Mouse (Mus musculus): ENCODE measurements around the gene Rhbdl2. TPM values are rescaled to one million over a fixed set of nuclear protein-coding genes. Genes with fewer than 3 reads are reported as not detected.

The Rhbdl2 gene
- polyA plus RNA-seq, 1 experiment, result not detected

DNA sequence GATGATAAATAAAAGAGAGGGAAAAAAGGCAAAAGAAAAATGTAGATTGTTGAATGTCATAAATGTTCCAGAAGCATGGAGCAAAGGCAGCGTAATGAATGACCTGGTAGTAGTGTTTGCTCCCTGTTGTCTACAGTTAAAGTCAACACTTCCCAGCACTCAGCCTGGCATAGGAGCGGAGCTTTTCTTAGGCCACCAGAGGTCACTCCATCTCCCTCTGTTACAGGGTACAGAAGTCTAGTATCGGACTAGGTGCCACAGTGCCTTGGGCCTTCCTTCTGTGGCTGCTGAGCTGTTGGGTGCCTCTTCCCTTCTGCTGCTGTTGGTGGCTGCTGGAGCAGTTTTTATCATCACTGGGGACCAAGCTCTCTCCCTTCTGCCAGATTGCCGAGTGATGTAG is 29.4 kb upstream of the Rhbdl2 start:
- no peaks in the 10 kb centered on the region for H3K4me1 ChIP-seq (ENCODE audit: control insufficient read depth)
- H3K27me3 ChIP-seq (ENCODE audit: control insufficient read depth), result no peaks in the 10 kb centered on the region
- no peaks in the 10 kb centered on the region for H3K9me3 ChIP-seq (ENCODE audit: control insufficient read depth, low read length)
- no peak overlapping the region for H3K4me3 ChIP-seq (replicated peaks)
- no peak for TF ChIP-seq GATA1 (IDR thresholded peaks at IDR 0.05; ENCODE audit: low read length)
- TF ChIP-seq TAL1 (IDR thresholded peaks at IDR 0.05; ENCODE audit: low read length), result no peak
- H3K36me3 ChIP-seq (ENCODE audit: control insufficient read depth), result no peaks in the 10 kb centered on the region

DNA sequence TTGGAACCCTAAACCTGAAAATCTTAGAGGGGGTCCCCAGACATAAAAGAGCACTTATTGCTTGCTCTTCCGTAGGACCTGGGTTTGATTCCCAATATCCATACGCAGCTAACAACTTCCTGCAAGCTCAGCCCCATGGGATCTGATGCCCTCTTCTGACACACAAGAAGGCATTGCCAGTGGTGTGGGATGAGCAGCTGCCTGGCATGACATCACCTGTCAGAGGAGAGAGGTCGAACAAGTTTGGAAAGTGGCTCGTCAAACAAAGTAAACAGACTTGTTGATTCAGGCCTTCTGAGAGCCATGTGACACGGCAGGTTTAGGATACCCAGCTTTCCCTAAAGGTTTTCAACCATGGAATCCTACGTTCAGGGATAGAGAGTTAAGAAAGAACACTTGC is 22.6 kb upstream of the Rhbdl2 start:
- Histone ChIP-seq H3K4me1 (ENCODE audit: control insufficient read depth) (no peaks in the 10 kb centered on the region), H3K4me3 (replicated peaks) (no peak overlapping the region), H3K27me3 (ENCODE audit: control insufficient read depth) (no peaks in the 10 kb centered on the region), H3K9me3 (ENCODE audit: control insufficient read depth, low read length) (no peaks in the 10 kb centered on the region), H3K36me3 (ENCODE audit: control insufficient read depth) (no peaks in the 10 kb centered on the region)
- TF ChIP-seq GATA1 (IDR thresholded peaks at IDR 0.05; ENCODE audit: low read length) (no peak), TAL1 (IDR thresholded peaks at IDR 0.05; ENCODE audit: low read length) (no peak)

DNA sequence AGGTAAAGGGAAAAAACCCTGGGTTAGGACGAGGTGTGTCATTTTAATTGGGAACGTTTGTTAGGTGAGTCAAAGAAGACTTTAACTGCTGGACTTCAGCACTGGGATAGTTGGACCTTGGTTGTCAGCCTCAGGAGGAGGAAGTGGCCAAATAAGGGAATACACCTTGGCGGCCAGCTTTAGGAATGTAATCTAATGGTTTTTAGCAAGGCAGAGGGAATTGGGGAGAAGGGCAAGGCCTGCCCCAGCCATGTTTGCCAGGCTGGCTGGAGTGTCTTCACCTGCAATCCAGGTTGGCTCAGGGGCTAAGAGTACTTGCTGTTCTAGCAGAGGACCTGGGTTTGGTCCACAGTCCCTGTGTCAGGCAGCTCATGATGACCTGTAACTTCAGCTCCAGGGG is 19.9 kb upstream of the Rhbdl2 start:
- no peak overlapping the region for H3K4me3 ChIP-seq (replicated peaks)
- H3K4me1 ChIP-seq (ENCODE audit: control insufficient read depth), result no peaks in the 10 kb centered on the region
- no peaks in the 10 kb centered on the region for H3K27me3 ChIP-seq (ENCODE audit: control insufficient read depth)
- H3K9me3 ChIP-seq (ENCODE audit: control insufficient read depth, low read length), result no peaks in the 10 kb centered on the region
- no peak for TF ChIP-seq GATA1 (IDR thresholded peaks at IDR 0.05; ENCODE audit: low read length)
- TF ChIP-seq TAL1 (IDR thresholded peaks at IDR 0.05; ENCODE audit: low read length), result no peak
- H3K36me3 ChIP-seq (ENCODE audit: control insufficient read depth), result no peaks in the 10 kb centered on the region

DNA sequence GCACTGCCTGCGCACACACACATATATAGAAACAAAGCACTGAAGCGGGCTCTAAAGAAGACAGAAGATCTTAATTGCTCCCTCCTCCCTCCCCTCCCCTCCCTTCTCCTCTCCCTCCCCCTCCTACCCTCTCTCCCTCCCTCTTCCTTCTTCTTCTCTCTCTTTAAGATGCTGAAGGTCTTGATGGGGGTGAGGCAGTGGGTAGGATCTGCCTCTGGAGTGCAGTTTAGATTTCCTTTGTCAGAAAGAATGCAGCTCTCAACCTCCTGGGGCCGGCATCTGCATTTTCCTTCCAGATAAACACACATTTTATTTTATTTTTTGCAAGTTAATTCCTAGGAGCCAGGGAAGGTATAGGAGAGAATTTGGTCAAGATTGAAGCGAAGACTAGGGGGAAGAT is 19.4 kb upstream of the Rhbdl2 start:
- TF ChIP-seq TAL1 (IDR thresholded peaks at IDR 0.05; ENCODE audit: low read length) (no peak), GATA1 (IDR thresholded peaks at IDR 0.05; ENCODE audit: low read length) (no peak)
- no peak overlapping the region for H3K4me3 ChIP-seq (replicated peaks)
- no peaks in the 10 kb centered on the region for H3K9me3 ChIP-seq (ENCODE audit: control insufficient read depth, low read length)
- H3K36me3 ChIP-seq (ENCODE audit: control insufficient read depth), result no peaks in the 10 kb centered on the region
- H3K27me3 ChIP-seq (ENCODE audit: control insufficient read depth), result no peaks in the 10 kb centered on the region
- no peaks in the 10 kb centered on the region for H3K4me1 ChIP-seq (ENCODE audit: control insufficient read depth)

DNA sequence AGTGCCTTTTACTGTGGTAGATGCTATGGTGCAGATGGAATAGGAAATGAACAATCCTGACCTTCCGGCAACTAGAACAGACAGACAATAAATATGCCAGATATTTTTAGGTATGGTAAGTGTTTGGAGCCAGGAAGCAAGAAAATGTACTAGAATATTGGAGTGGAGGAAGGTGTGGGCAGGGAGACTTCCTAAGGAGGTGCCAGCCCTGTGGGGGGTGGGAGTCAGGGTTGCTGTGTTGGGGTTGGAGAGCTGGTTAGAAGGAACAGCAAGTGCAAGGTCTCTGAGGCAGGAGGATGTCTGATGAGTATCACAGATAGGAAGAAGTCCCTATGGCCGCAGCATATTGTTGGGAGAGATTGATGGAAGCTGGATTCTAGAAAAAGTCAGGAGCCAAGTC is 5.0 kb downstream of the Rhbdl2 start:
- H3K4me3 ChIP-seq (replicated peaks), result no peak overlapping the region
- no peaks in the 10 kb centered on the region for H3K36me3 ChIP-seq (ENCODE audit: control insufficient read depth)
- H3K9me3 ChIP-seq (ENCODE audit: control insufficient read depth, low read length), result no peaks in the 10 kb centered on the region
- no peak for TF ChIP-seq TAL1 (IDR thresholded peaks at IDR 0.05; ENCODE audit: low read length)
- TF ChIP-seq GATA1 (IDR thresholded peaks at IDR 0.05; ENCODE audit: low read length), result no peak
- no peaks in the 10 kb centered on the region for H3K27me3 ChIP-seq (ENCODE audit: control insufficient read depth)
- H3K4me1 ChIP-seq (ENCODE audit: control insufficient read depth), result no peaks in the 10 kb centered on the region

DNA sequence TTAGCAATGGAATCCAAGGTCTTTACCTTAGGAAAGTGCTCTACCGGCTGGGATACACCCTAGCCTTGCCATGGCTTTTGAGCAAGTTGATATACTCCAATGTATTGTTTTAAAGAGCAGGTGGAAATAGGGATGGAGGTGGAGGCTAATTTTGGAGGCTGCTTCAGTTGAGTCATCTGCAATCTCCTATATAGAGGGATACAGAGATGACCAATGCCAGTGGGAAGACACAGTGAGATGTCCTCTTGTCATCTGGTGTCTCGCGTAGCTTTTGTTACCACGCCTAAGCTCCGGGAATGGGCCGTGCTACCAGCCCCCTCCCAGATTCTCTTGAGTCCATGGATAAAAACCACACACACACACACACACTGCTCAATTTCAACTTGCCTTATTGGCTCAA is 5.5 kb downstream of the Rhbdl2 start:
- TF ChIP-seq GATA1 (IDR thresholded peaks at IDR 0.05; ENCODE audit: low read length), result no peak
- no peak for TF ChIP-seq TAL1 (IDR thresholded peaks at IDR 0.05; ENCODE audit: low read length)
- H3K4me1 ChIP-seq (ENCODE audit: control insufficient read depth), result no peaks in the 10 kb centered on the region
- no peak overlapping the region for H3K4me3 ChIP-seq (replicated peaks)
- no peaks in the 10 kb centered on the region for H3K36me3 ChIP-seq (ENCODE audit: control insufficient read depth)
- H3K27me3 ChIP-seq (ENCODE audit: control insufficient read depth), result no peaks in the 10 kb centered on the region
- H3K9me3 ChIP-seq (ENCODE audit: control insufficient read depth, low read length), result no peaks in the 10 kb centered on the region

DNA sequence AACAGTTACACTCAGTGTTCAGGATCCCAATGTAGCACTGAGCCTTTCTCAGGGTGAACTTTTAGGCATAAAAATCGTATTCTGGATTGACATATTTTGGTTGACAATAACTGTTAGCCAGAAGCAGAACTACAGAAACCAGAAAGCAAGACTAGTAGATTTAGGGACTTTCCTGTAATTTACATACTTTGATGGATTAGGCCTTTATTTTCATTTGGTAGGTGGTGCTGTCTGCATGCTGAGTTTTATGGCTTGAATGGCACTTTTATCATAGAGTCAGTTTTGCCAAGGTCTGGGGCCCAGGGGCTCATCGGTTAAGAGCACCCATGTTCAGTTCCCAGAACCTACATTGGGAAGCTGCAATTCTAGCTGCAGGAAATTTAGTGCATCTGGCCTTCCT is 7.4 kb downstream of the Rhbdl2 start:
- Histone ChIP-seq H3K9me3 (ENCODE audit: control insufficient read depth, low read length) (no peaks in the 10 kb centered on the region), H3K27me3 (ENCODE audit: control insufficient read depth) (no peaks in the 10 kb centered on the region), H3K4me1 (ENCODE audit: control insufficient read depth) (no peaks in the 10 kb centered on the region), H3K4me3 (replicated peaks) (no peak overlapping the region), H3K36me3 (ENCODE audit: control insufficient read depth) (no peaks in the 10 kb centered on the region)
- TF ChIP-seq GATA1 (IDR thresholded peaks at IDR 0.05; ENCODE audit: low read length) (no peak), TAL1 (IDR thresholded peaks at IDR 0.05; ENCODE audit: low read length) (no peak)

DNA sequence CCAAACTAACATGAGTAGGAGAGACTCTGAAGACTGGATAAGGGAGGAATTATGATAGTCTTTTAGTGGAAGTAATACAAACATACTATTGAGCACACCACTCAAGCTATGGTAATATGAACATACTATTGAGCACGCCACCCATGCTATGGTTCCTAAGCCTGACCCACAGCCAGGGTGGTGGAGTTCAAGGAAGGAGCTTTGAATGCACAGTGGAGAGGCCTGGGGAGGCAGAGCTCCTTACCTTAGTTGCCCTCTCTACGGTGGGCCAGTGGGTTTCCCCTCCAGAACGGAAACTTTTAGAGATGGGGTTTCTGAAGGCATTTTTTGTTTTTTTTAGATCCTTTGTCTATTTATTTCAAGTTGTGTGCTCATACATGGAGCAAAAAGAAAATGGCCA is 9.7 kb downstream of the Rhbdl2 start:
- no peaks in the 10 kb centered on the region for H3K4me1 ChIP-seq (ENCODE audit: control insufficient read depth)
- H3K4me3 ChIP-seq (replicated peaks), result no peak overlapping the region
- no peaks in the 10 kb centered on the region for H3K36me3 ChIP-seq (ENCODE audit: control insufficient read depth)
- no peaks in the 10 kb centered on the region for H3K9me3 ChIP-seq (ENCODE audit: control insufficient read depth, low read length)
- no peaks in the 10 kb centered on the region for H3K27me3 ChIP-seq (ENCODE audit: control insufficient read depth)
- no peak for TF ChIP-seq GATA1 (IDR thresholded peaks at IDR 0.05; ENCODE audit: low read length)
- TF ChIP-seq TAL1 (IDR thresholded peaks at IDR 0.05; ENCODE audit: low read length), result no peak

DNA sequence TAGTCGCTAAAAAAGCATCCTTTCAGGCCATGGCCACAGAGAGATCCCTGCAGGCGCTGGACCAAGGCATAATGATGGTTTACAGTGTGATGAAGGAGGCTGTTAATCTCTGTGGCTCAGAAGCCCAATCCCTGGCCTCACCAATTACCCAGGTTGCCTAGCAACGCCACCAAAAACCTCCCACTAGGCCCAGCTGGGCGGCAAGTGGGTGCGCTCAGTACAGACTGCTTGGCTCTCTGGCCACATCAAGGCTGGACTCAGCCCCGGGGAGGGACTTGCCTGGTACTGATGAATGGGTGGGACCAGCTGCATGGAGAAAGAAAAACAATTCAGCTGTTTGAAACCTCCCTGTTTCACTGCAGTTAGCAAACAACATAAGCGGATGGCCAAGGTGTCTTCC is 10.2 kb downstream of the Rhbdl2 start:
- Histone ChIP-seq H3K9me3 (ENCODE audit: control insufficient read depth, low read length) (no peaks in the 10 kb centered on the region), H3K4me1 (ENCODE audit: control insufficient read depth) (no peaks in the 10 kb centered on the region), H3K27me3 (ENCODE audit: control insufficient read depth) (no peaks in the 10 kb centered on the region), H3K4me3 (replicated peaks) (no peak overlapping the region), H3K36me3 (ENCODE audit: control insufficient read depth) (no peaks in the 10 kb centered on the region)
- TF ChIP-seq TAL1 (IDR thresholded peaks at IDR 0.05; ENCODE audit: low read length), result no peak
- TF ChIP-seq GATA1 (IDR thresholded peaks at IDR 0.05; ENCODE audit: low read length), result no peak

DNA sequence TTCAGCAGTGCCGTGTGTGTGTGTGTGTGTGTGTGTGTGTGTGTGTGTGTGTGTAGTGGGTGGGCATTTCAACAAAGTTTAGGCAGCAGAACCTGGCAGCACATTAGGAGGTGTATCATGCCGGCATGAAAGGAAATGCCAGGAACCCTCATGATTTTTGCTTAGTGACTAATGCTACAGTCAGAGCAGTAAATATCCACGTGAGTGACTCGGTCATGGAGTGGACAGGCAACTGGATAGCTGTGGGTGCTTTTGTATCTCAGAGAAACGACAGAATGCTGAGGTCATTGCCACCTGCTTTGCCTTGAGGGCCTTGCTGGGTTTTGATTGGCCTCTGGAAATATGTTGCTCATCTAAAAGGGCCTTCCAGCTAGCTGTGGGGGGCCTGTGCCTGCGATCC is 16.0 kb downstream of the Rhbdl2 start:
- H3K9me3 ChIP-seq (ENCODE audit: control insufficient read depth, low read length), result no peaks in the 10 kb centered on the region
- no peaks in the 10 kb centered on the region for H3K36me3 ChIP-seq (ENCODE audit: control insufficient read depth)
- no peaks in the 10 kb centered on the region for H3K4me1 ChIP-seq (ENCODE audit: control insufficient read depth)
- TF ChIP-seq TAL1 (IDR thresholded peaks at IDR 0.05; ENCODE audit: low read length), result no peak
- no peak for TF ChIP-seq GATA1 (IDR thresholded peaks at IDR 0.05; ENCODE audit: low read length)
- H3K4me3 ChIP-seq (replicated peaks), result no peak overlapping the region
- H3K27me3 ChIP-seq (ENCODE audit: control insufficient read depth), result no peaks in the 10 kb centered on the region
